Mouse (Mus musculus): Measurements from ENCODE around the gene Gm20708. TPM values are rescaled to one million over a fixed set of nuclear protein-coding genes. Genes with fewer than 3 reads are reported as not detected.

Gene Gm20708
- polyA plus RNA-seq, 1 experiment from 2014 or later: 0.21 TPM

DNA sequence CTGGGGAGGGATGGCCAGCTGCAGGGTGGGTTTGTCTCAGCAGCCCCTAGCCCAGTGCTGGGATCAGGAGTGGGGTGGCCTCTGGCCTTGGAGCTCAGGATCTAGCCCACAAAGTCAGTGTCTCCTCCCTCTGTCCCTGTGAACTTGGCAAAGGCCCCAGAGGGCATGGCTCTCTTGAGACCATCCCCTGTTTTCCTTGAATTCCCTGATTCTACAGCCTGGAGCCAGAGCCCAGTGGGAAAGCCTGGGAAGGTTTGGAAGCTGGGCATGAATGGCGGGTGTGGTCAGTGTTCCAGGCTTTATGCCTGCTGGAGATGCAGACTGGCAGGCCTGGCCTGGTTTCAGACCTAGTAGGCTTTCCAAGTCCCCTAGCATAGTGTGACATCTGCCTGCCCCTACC, 72.7 kb downstream of the Gm20708 start:
- Histone ChIP-seq H3K9me3 (replicated peaks; ENCODE audit: low read length) (no peaks in the 10 kb centered on the region), H3K9ac (ENCODE audit: low read depth, low read length) (0 out of 2 replicates have a peak overlapping the region, but pooled peaks have one; percentile 36), H3K27ac (peak overlapping the region; percentile 67), H3K4me3 (replicated peaks; ENCODE audit: low read depth, low read length) (no peak overlapping the region), H3K4me1 (replicated peaks; ENCODE audit: insufficient read depth, low read length) (peaks cover 35% of the 10 kb centered on the region), H3K36me3 (ENCODE audit: insufficient read depth, low read length) (no peaks in the 10 kb centered on the region), H3K27me3 (ENCODE audit: insufficient read depth, low read length) (no peaks in the 10 kb centered on the region), H3K4me2 (ENCODE audit: low read length) (no peak overlapping the region)
- TF ChIP-seq CTCF (IDR thresholded peaks at IDR 0.05; ENCODE audit: low read depth): no peak
- WGBS: 79% methylated on average over 1 of the region's 1 CpGs
- no peak for ATAC-seq (replicated peaks; ENCODE audit: low FRiP score, low read depth)
- no peak for DNase-seq (ENCODE audit: low spot score)

DNA sequence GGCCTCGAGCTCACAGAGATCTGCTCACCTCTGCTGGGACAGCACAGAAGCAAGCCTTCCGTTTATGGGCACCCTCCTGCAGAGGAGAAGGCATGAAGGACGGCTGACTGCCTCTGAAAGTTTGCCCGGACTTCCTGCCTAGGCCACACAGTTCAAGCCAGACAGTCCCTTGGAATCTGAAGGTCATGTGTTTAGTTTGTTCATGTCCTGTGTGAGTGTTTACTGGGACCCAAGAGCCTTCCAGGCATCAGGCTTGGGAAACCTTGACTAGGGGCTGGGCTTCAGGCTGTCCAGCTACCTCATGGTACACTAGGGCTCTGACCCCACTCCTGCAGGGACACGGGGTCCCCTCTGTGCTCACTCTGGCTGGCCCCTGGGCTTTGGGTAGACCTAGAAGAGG, 76.5 kb downstream of the Gm20708 start:
- Histone ChIP-seq H3K27me3 (ENCODE audit: insufficient read depth, low read length) (peaks cover 4% of the 10 kb centered on the region; the same call in 1 of the 2 replicates), H3K9me3 (replicated peaks; ENCODE audit: low read length) (no peaks in the 10 kb centered on the region), H3K36me3 (ENCODE audit: insufficient read depth, low read length) (no peaks in the 10 kb centered on the region), H3K4me1 (replicated peaks; ENCODE audit: insufficient read depth, low read length) (peaks cover 49% of the 10 kb centered on the region), H3K9ac (ENCODE audit: low read depth, low read length) (no peak overlapping the region), H3K4me2 (ENCODE audit: low read length) (no peak overlapping the region), H3K4me3 (replicated peaks; ENCODE audit: low read depth, low read length) (no peak overlapping the region), H3K27ac (0 out of 2 replicates have a peak overlapping the region, but pooled peaks have one; percentile 20)
- 32% methylated on average over 5 of the region's 5 CpGs for WGBS
- no peak for TF ChIP-seq CTCF (IDR thresholded peaks at IDR 0.05; ENCODE audit: low read depth)
- ATAC-seq (replicated peaks; ENCODE audit: low FRiP score, low read depth) (no peak), DNase-seq (ENCODE audit: low spot score) (no peak)

GRCm38 (mm10) chr11:117888168-117888852, 78.8 kb downstream of the Gm20708 start:
- TF ChIP-seq CTCF (IDR thresholded peaks at IDR 0.05; ENCODE audit: low read depth): no peak
- 25% methylated on average over 20 of the region's 20 CpGs for WGBS
- H3K4me3 ChIP-seq (replicated peaks; ENCODE audit: low read depth, low read length): no peak overlapping the region

DNA sequence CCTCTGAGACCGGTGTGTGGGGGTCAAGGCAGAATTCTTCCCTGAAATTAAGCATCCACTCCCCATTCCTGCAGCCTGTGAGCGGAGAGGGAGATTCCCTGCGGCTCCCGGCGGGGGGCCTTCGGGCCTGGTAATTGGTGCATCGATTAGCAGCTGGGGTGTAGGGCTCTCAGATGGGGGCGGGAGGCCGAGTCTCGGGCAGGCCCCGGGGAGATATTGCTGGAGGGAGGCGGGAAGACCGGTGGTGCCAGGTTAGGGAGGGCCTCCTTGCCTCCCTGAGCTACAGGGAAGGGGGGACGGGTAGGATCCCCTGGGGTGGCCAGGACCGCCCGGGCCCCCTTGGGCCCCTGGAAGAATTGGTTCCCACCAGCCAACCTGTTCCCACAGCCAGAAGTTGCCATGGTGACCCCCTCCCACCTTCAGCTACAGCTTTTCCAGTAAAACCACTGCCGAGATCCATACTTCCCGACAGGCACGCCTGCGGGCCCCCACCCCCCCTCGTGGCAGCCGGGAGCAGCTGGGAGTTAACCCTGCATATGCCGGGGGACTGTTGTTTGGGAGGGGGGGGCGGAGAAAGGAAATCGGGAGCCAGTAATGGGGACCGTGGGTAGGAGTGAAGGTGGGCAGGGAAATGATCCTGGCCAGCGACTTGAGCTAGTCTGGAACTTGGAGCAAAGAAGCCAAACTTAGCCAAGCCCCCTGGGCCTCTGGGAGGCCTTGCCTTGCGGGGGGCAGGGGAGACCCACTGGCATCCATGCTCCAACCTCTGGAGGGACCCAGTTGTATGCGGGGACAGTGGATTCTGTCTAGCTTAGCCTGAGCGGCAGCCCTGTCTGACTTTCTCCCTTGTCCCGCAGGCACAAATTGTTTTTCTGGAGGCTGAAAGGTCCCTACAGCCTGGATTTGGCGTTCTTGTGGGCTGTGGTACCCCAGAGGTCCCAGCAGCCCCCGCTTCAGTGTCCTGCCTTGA, 79.7 kb downstream of the Gm20708 start:
- DNase-seq (ENCODE audit: low spot score) (no peak), ATAC-seq (replicated peaks; ENCODE audit: low FRiP score, low read depth) (no peak)
- no peak overlapping the region for H3K4me3 ChIP-seq (replicated peaks; ENCODE audit: low read depth, low read length)
- peaks cover 41% of the 10 kb centered on the region for H3K4me1 ChIP-seq (replicated peaks; ENCODE audit: insufficient read depth, low read length)
- H3K4me2 ChIP-seq (ENCODE audit: low read length): peak overlapping the region; percentile 38
- H3K9ac ChIP-seq (ENCODE audit: low read depth, low read length): 0 out of 2 replicates have a peak overlapping the region, but pooled peaks have one; percentile 32
- peaks cover 4% of the 10 kb centered on the region; the same call in 1 of the 2 replicates for H3K27me3 ChIP-seq (ENCODE audit: insufficient read depth, low read length)
- no peaks in the 10 kb centered on the region for H3K9me3 ChIP-seq (replicated peaks; ENCODE audit: low read length)
- H3K36me3 ChIP-seq (ENCODE audit: insufficient read depth, low read length): no peaks in the 10 kb centered on the region
- TF ChIP-seq CTCF (IDR thresholded peaks at IDR 0.05; ENCODE audit: low read depth): no peak
- WGBS: 9% methylated on average over 30 of the region's 33 CpGs
- no peak overlapping the region for H3K27ac ChIP-seq

More at GRCm38 (mm10) chr11:117888168-117888852, 78.8 kb downstream of the Gm20708 start:
- Histone ChIP-seq H3K9ac (ENCODE audit: low read depth, low read length) (0 out of 2 replicates have a peak overlapping the region, but pooled peaks have one; percentile 32), H3K27me3 (ENCODE audit: insufficient read depth, low read length) (peaks cover 4% of the 10 kb centered on the region; the same call in 1 of the 2 replicates), H3K27ac (no peak overlapping the region), H3K36me3 (ENCODE audit: insufficient read depth, low read length) (no peaks in the 10 kb centered on the region), H3K9me3 (replicated peaks; ENCODE audit: low read length) (no peaks in the 10 kb centered on the region), H3K4me1 (replicated peaks; ENCODE audit: insufficient read depth, low read length) (peaks cover 41% of the 10 kb centered on the region), H3K4me2 (ENCODE audit: low read length) (0 out of 2 replicates have a peak overlapping the region, but pooled peaks have one; percentile 38)
- DNase-seq (ENCODE audit: low spot score) (no peak), ATAC-seq (replicated peaks; ENCODE audit: low FRiP score, low read depth) (no peak)

Other genes with a start within 250 kb of the Gm20708 start
- gene Tnrc6c, start 155.4 kb upstream of the Gm20708 start, polyA plus RNA-seq (2015; fragmentation: Nextera tagmentation; extraction: Ambion mirVana): 8.7 and 8.8 TPM in 2 replicates
- 2.3 and 3.6 TPM in 2 replicates for gene Tmc8, start 27.6 kb upstream of the Gm20708 start, polyA plus RNA-seq (2015; fragmentation: Nextera tagmentation; extraction: Ambion mirVana)
- gene Tmc6, start 27.5 kb upstream of the Gm20708 start, polyA plus RNA-seq (2015; fragmentation: Nextera tagmentation; extraction: Ambion mirVana): 38.8 and 39.2 TPM in 2 replicates
- not detected in 2 replicates for gene 6030468B19Rik, start 12.0 kb upstream of the Gm20708 start, polyA plus RNA-seq (2015; fragmentation: Nextera tagmentation; extraction: Ambion mirVana)
- gene Syngr2, start within 50 bp of the Gm20708 start, polyA plus RNA-seq (2015; fragmentation: Nextera tagmentation; extraction: Ambion mirVana): 107 and 115 TPM in 2 replicates
- 4.5 and 5.4 TPM in 2 replicates for gene Afmid, start 16.3 kb downstream of the Gm20708 start, polyA plus RNA-seq (2015; fragmentation: Nextera tagmentation; extraction: Ambion mirVana)
- gene Tk1, start 16.4 kb downstream of the Gm20708 start, polyA plus RNA-seq (2015; fragmentation: Nextera tagmentation; extraction: Ambion mirVana): 51.6 and 64.0 TPM in 2 replicates
- 145 and 155 TPM in 2 replicates for gene Birc5, start 39.6 kb downstream of the Gm20708 start, polyA plus RNA-seq (2015; fragmentation: Nextera tagmentation; extraction: Ambion mirVana)
- not detected in 2 replicates for gene Tmem235, start 51.1 kb downstream of the Gm20708 start, polyA plus RNA-seq (2015; fragmentation: Nextera tagmentation; extraction: Ambion mirVana)
- gene Tha1, start 63.8 kb downstream of the Gm20708 start, polyA plus RNA-seq (2015; fragmentation: Nextera tagmentation; extraction: Ambion mirVana): 6.4 and 7.1 TPM in 2 replicates
- gene Socs3, start 160.4 kb downstream of the Gm20708 start, polyA plus RNA-seq (2015; fragmentation: Nextera tagmentation; extraction: Ambion mirVana): 11.7 and 14.4 TPM in 2 replicates
- gene Pgs1, start 176.6 kb downstream of the Gm20708 start, polyA plus RNA-seq (2015; fragmentation: Nextera tagmentation; extraction: Ambion mirVana): 29.6 and 32.0 TPM in 2 replicates